Mouse (Mus musculus): ENCODE measurements around the gene Gm20517.
"Not testable (repeated sequence)": the region's sequence is repeated elsewhere in the genome, so short reads cannot be mapped to it uniquely, and the experiment has no call there.

Gm20517 gene

GRCm38 (mm10) chr17:47596162-47596838, 15.1 kb upstream of the Gm20517 start:
- no peak for DNase-seq (ENCODE audit: extremely low read depth, insufficient read length, low spot score)

- DNase-seq (ENCODE audit: extremely low read depth, insufficient read length, low spot score), result no peak
Observed at GRCm38 (mm10) chr17:47596839-47597164, 14.6 kb upstream of the Gm20517 start.

GRCm38 (mm10) chr17:47597261-47597660, 14.1 kb upstream of the Gm20517 start:
- no peak for DNase-seq (ENCODE audit: extremely low read depth, insufficient read length, low spot score)

- DNase-seq (ENCODE audit: extremely low read depth, insufficient read length, low spot score), result no peak
Observed at GRCm38 (mm10) chr17:47597838-47598579, 13.4 kb upstream of the Gm20517 start.

- not testable (repeated sequence) for DNase-seq (ENCODE audit: extremely low read depth, insufficient read length, low spot score)
Observed at GRCm38 (mm10) chr17:47598580-47599304, 12.6 kb upstream of the Gm20517 start.

GRCm38 (mm10) chr17:47599511-47600297, 11.7 kb upstream of the Gm20517 start:
- DNase-seq (ENCODE audit: extremely low read depth, insufficient read length, low spot score), result no peak

GRCm38 (mm10) chr17:47600601-47601388, 10.6 kb upstream of the Gm20517 start:
- no peak for DNase-seq (ENCODE audit: extremely low read depth, insufficient read length, low spot score)

GRCm38 (mm10) chr17:47601389-47601755, 10.0 kb upstream of the Gm20517 start:
- DNase-seq (ENCODE audit: extremely low read depth, insufficient read length, low spot score), result no peak

GRCm38 (mm10) chr17:47602289-47602688, 9.1 kb upstream of the Gm20517 start:
- DNase-seq (ENCODE audit: extremely low read depth, insufficient read length, low spot score), result no peak

- DNase-seq (ENCODE audit: extremely low read depth, insufficient read length, low spot score), result no peak
Observed at GRCm38 (mm10) chr17:47606220-47606619, 5.2 kb upstream of the Gm20517 start.

- no peak for DNase-seq (ENCODE audit: extremely low read depth, insufficient read length, low spot score)
Observed at GRCm38 (mm10) chr17:47609182-47609581, 2.2 kb upstream of the Gm20517 start.

GRCm38 (mm10) chr17:47611661-47611982, 233 bp downstream of the Gm20517 start:
- no peak for DNase-seq (ENCODE audit: extremely low read depth, insufficient read length, low spot score)

GRCm38 (mm10) chr17:47614018-47614417, 2.6 kb downstream of the Gm20517 start:
- DNase-seq (ENCODE audit: extremely low read depth, insufficient read length, low spot score), result no peak

GRCm38 (mm10) chr17:47616119-47616518, 4.7 kb downstream of the Gm20517 start:
- no peak for DNase-seq (ENCODE audit: extremely low read depth, insufficient read length, low spot score)

- no peak for DNase-seq (ENCODE audit: extremely low read depth, insufficient read length, low spot score)
Observed at GRCm38 (mm10) chr17:47616652-47617051, 5.3 kb downstream of the Gm20517 start.

GRCm38 (mm10) chr17:47617605-47618307, 6.4 kb downstream of the Gm20517 start:
- no peak for DNase-seq (ENCODE audit: extremely low read depth, insufficient read length, low spot score)

- DNase-seq (ENCODE audit: extremely low read depth, insufficient read length, low spot score), result no peak
Observed at GRCm38 (mm10) chr17:47618556-47619311, 7.3 kb downstream of the Gm20517 start.

GRCm38 (mm10) chr17:47622912-47623554, 11.6 kb downstream of the Gm20517 start:
- no peak for DNase-seq (ENCODE audit: extremely low read depth, insufficient read length, low spot score)
